Mouse (Mus musculus): Measurements from ENCODE around the gene Cstad.

The Cstad gene

GRCm38 (mm10) chr2:30629038-30629761 is 34.4 kb downstream of the Cstad start:
- DNase-seq (ENCODE audit: low spot score) = no peak

GRCm38 (mm10) chr2:30629860-30630259 is 35.0 kb downstream of the Cstad start:
- no peak for DNase-seq (ENCODE audit: low spot score)

GRCm38 (mm10) chr2:30636266-30636671 is 41.4 kb downstream of the Cstad start:
- DNase-seq (ENCODE audit: low spot score) = no peak

GRCm38 (mm10) chr2:30637991-30638390 is 43.2 kb downstream of the Cstad start:
- DNase-seq (ENCODE audit: low spot score) = no peak

GRCm38 (mm10) chr2:30640021-30640481 is 45.2 kb downstream of the Cstad start:
- DNase-seq (ENCODE audit: low spot score) = no peak

- DNase-seq (ENCODE audit: low spot score) = no peak
Observed at GRCm38 (mm10) chr2:30642810-30643209, 48.0 kb downstream of the Cstad start.

GRCm38 (mm10) chr2:30643422-30643821 is 48.6 kb downstream of the Cstad start:
- no peak for DNase-seq (ENCODE audit: low spot score)

- DNase-seq (ENCODE audit: low spot score) = no peak
Observed at GRCm38 (mm10) chr2:30646833-30647232, 52.0 kb downstream of the Cstad start.

GRCm38 (mm10) chr2:30647303-30647881 is 52.6 kb downstream of the Cstad start:
- DNase-seq (ENCODE audit: low spot score) = no peak

- no peak for DNase-seq (ENCODE audit: low spot score)
Observed at GRCm38 (mm10) chr2:30647882-30648494, 53.1 kb downstream of the Cstad start.

GRCm38 (mm10) chr2:30650249-30650648 is 55.4 kb downstream of the Cstad start:
- no peak for DNase-seq (ENCODE audit: low spot score)

GRCm38 (mm10) chr2:30651831-30652230 is 57.0 kb downstream of the Cstad start:
- no peak for DNase-seq (ENCODE audit: low spot score)

- DNase-seq (ENCODE audit: low spot score) = no peak
Observed at GRCm38 (mm10) chr2:30652581-30653037, 57.8 kb downstream of the Cstad start.

- no peak for DNase-seq (ENCODE audit: low spot score)
Observed at GRCm38 (mm10) chr2:30653046-30653445, 58.2 kb downstream of the Cstad start.

- DNase-seq (ENCODE audit: low spot score) = no peak
Observed at GRCm38 (mm10) chr2:30654158-30654557, 59.3 kb downstream of the Cstad start.

- no peak for DNase-seq (ENCODE audit: low spot score)
Observed at GRCm38 (mm10) chr2:30654582-30654981, 59.7 kb downstream of the Cstad start.

GRCm38 (mm10) chr2:30655746-30656145 is 60.9 kb downstream of the Cstad start:
- DNase-seq (ENCODE audit: low spot score) = no peak

- no peak for DNase-seq (ENCODE audit: low spot score)
Observed at GRCm38 (mm10) chr2:30656711-30657555, 62.1 kb downstream of the Cstad start.

- DNase-seq (ENCODE audit: low spot score) = no peak
Observed at GRCm38 (mm10) chr2:30657674-30658479, 63.0 kb downstream of the Cstad start.

- peak; percentile 99 for DNase-seq (ENCODE audit: low spot score)
Observed at GRCm38 (mm10) chr2:30658480-30658843, 63.6 kb downstream of the Cstad start.
